In genomic region chr1:41559991-41560390, GRCm38 (mm10) we compare ENCODE assay signal across 21 mouse cellular contexts.
A peak's percentile ranks its signal among the peaks of the same experiment; 100 is the strongest.
DNase-seq lines count a peak whose midpoint lies in the region; ATAC-seq and TF ChIP-seq lines count a peak whose summit lies in the region.
"Had no signal": no experiment of that assay in that cellular context is flagged by ENCODE, and none has a peak within 500 bp of the region (broad histone marks: within the 10 kb centered on the region; RNA-seq: fewer than 3 reads in every experiment).

No protein-coding gene starts in this region.

- H3K4me3 ChIP-seq in cerebellum, adult 2 months (replicated peaks; ENCODE audit: insufficient read depth, low read depth, low read length): no peak overlapping the region
- no peak overlapping the region for H3K4me3 ChIP-seq in hindbrain, postnatal 0 days (ENCODE audit: low read length)
- H3K4me3 ChIP-seq in hindbrain, embryonic 11.5 days (ENCODE audit: low read depth, low read length): no peak overlapping the region
- H3K4me3 ChIP-seq in midbrain, postnatal 0 days (ENCODE audit: low read depth, low read length): no peak overlapping the region
- H3K4me3 ChIP-seq in midbrain, embryonic 15.5 days: no peak overlapping the region
- H3K4me3 ChIP-seq: embryonic facial prominence, embryonic 13.5 days; forebrain, embryonic 12.5 days; heart, adult 2 months; heart, embryonic 12.5 days; hindbrain, embryonic 10.5 days; hindbrain, embryonic 15.5 days had no signal

- TF ChIP-seq POLR2A in cerebellum, adult 2 months (IDR thresholded peaks at IDR 0.05; ENCODE audit: borderline replicate concordance, insufficient read depth, low read length): no peak

- no peak overlapping the region for H3K9ac ChIP-seq in hindbrain, postnatal 0 days (replicated peaks; ENCODE audit: low read length)
- H3K9ac ChIP-seq in hindbrain, embryonic 11.5 days (ENCODE audit: low read depth, low read length): no peak overlapping the region
- H3K9ac ChIP-seq in midbrain, postnatal 0 days (replicated peaks; ENCODE audit: low read length, poor library complexity, severe bottlenecking): no peak overlapping the region
- no peak overlapping the region for H3K9ac ChIP-seq in midbrain, embryonic 15.5 days
- H3K9ac ChIP-seq: embryonic facial prominence, embryonic 13.5 days; forebrain, embryonic 12.5 days; heart, embryonic 12.5 days; hindbrain, embryonic 15.5 days had no signal

- no peak for TF ChIP-seq CTCF in cerebellum, adult 2 months (IDR thresholded peaks at IDR 0.05; ENCODE audit: borderline replicate concordance, insufficient read depth, low read depth, low read length)
- TF ChIP-seq CTCF in hindbrain, postnatal 0 days (IDR thresholded peaks at IDR 0.05; ENCODE audit: low read depth): no peak
- TF ChIP-seq CTCF in midbrain, postnatal 0 days (IDR thresholded peaks at IDR 0.05): no peak

- no peak overlapping the region for H3K4me2 ChIP-seq in hindbrain, postnatal 0 days (ENCODE audit: low read depth, low read length)
- no peak overlapping the region for H3K4me2 ChIP-seq in hindbrain, embryonic 11.5 days (replicated peaks; ENCODE audit: low read depth, low read length)
- H3K4me2 ChIP-seq in midbrain, postnatal 0 days (ENCODE audit: low read depth, low read length, poor library complexity, severe bottlenecking): no peak overlapping the region
- H3K4me2 ChIP-seq in midbrain, embryonic 15.5 days: no peak overlapping the region
- H3K4me2 ChIP-seq: embryonic facial prominence, embryonic 13.5 days; forebrain, embryonic 12.5 days; heart, embryonic 12.5 days had no signal

- DNase-seq in cerebellum, adult 2 months: peak; percentile 10 to 33
- no peak for DNase-seq in cerebellum, adult 9-10 months
- DNase-seq in hindbrain, postnatal 0 days (ENCODE audit: low spot score): peak; percentile 27
- DNase-seq in hindbrain, embryonic 11.5 days (ENCODE audit: low spot score): no peak
- peak; percentile 20 for DNase-seq in midbrain, postnatal 0 days (ENCODE audit: low spot score)
- peak; percentile 13 to 15 for DNase-seq in cerebellum, postnatal 36 days
- DNase-seq: adrenal gland, postnatal 14 days; gastrocnemius, postnatal 10 days had no signal

- no peaks in the 10 kb centered on the region for H3K27me3 ChIP-seq in cerebellum, adult 2 months (ENCODE audit: control insufficient read depth, insufficient read depth, low read length)
- no peaks in the 10 kb centered on the region for H3K27me3 ChIP-seq in hindbrain, postnatal 0 days (ENCODE audit: insufficient read depth, low read length)
- H3K27me3 ChIP-seq in hindbrain, embryonic 11.5 days (ENCODE audit: control insufficient read depth, insufficient read depth, low read length): no peaks in the 10 kb centered on the region
- H3K27me3 ChIP-seq in midbrain, postnatal 0 days (ENCODE audit: insufficient read depth, low read length): no peaks in the 10 kb centered on the region
- H3K27me3 ChIP-seq in midbrain, embryonic 15.5 days (replicated peaks): no peaks in the 10 kb centered on the region
- H3K27me3 ChIP-seq: CH12.LX; embryonic facial prominence, embryonic 13.5 days; forebrain, embryonic 12.5 days; heart, embryonic 12.5 days; hindbrain, embryonic 15.5 days; Patski had no signal

- no peak overlapping the region for H3K27ac ChIP-seq in cerebellum, adult 2 months (ENCODE audit: insufficient read depth, low read length)
- no peak overlapping the region for H3K27ac ChIP-seq in hindbrain, postnatal 0 days
- no peak overlapping the region for H3K27ac ChIP-seq in hindbrain, embryonic 11.5 days (ENCODE audit: low read depth, low read length)
- no peak overlapping the region for H3K27ac ChIP-seq in midbrain, postnatal 0 days (ENCODE audit: low read depth, low read length)
- H3K27ac ChIP-seq in midbrain, embryonic 15.5 days: no peak overlapping the region
- H3K27ac ChIP-seq: embryonic facial prominence, embryonic 13.5 days; forebrain, embryonic 12.5 days; heart, adult 2 months; hindbrain, embryonic 10.5 days; hindbrain, embryonic 15.5 days had no signal

- H3K9me3 ChIP-seq in hindbrain, postnatal 0 days (ENCODE audit: low read length): no peaks in the 10 kb centered on the region
- H3K9me3 ChIP-seq in hindbrain, embryonic 11.5 days (ENCODE audit: control insufficient read depth, low read length): no peaks in the 10 kb centered on the region
- no peaks in the 10 kb centered on the region for H3K9me3 ChIP-seq in midbrain, postnatal 0 days (ENCODE audit: low read length)
- no peaks in the 10 kb centered on the region for H3K9me3 ChIP-seq in midbrain, embryonic 15.5 days
- H3K9me3 ChIP-seq: embryonic facial prominence, embryonic 13.5 days; forebrain, embryonic 12.5 days; heart, embryonic 12.5 days; hindbrain, embryonic 10.5 days; hindbrain, embryonic 15.5 days had no signal

- no peaks in the 10 kb centered on the region for H3K4me1 ChIP-seq in cerebellum, adult 2 months (ENCODE audit: control insufficient read depth, insufficient read depth, low read length)
- 0 out of 2 replicates have a peak, but pooled peaks cover 3% of the 10 kb centered on the region for H3K4me1 ChIP-seq in hindbrain, postnatal 0 days (ENCODE audit: insufficient read depth, low read length)
- no peaks in the 10 kb centered on the region for H3K4me1 ChIP-seq in hindbrain, embryonic 11.5 days (replicated peaks; ENCODE audit: control insufficient read depth, insufficient read depth, low read length)
- no peaks in the 10 kb centered on the region for H3K4me1 ChIP-seq in midbrain, postnatal 0 days (ENCODE audit: insufficient read depth, low read length)
- H3K4me1 ChIP-seq in midbrain, embryonic 15.5 days: no peaks in the 10 kb centered on the region
- H3K4me1 ChIP-seq: embryonic facial prominence, embryonic 13.5 days; forebrain, embryonic 12.5 days; hindbrain, embryonic 15.5 days had no signal

- no peaks in the 10 kb centered on the region for H3K36me3 ChIP-seq in hindbrain, postnatal 0 days (ENCODE audit: insufficient read depth, low read length)
- H3K36me3 ChIP-seq in hindbrain, embryonic 11.5 days (ENCODE audit: control insufficient read depth, insufficient read depth, low read length): no peaks in the 10 kb centered on the region
- H3K36me3 ChIP-seq in midbrain, postnatal 0 days (ENCODE audit: insufficient read depth, low read length): no peaks in the 10 kb centered on the region
- H3K36me3 ChIP-seq in midbrain, embryonic 15.5 days (replicated peaks): no peaks in the 10 kb centered on the region
- H3K36me3 ChIP-seq: embryonic facial prominence, embryonic 13.5 days; forebrain, embryonic 12.5 days; heart, embryonic 12.5 days; hindbrain, embryonic 10.5 days; hindbrain, embryonic 15.5 days had no signal

- peak; percentile 29; the same call in 1 of the 2 replicates for ATAC-seq in hindbrain, postnatal 0 days
- ATAC-seq in hindbrain, embryonic 11.5 days (ENCODE audit: low FRiP score): no peak
- no peak for ATAC-seq in midbrain, postnatal 0 days (ENCODE audit: low FRiP score)
- no peak for ATAC-seq in midbrain, embryonic 15.5 days (replicated peaks)
- ATAC-seq: activated CD4-positive, CD25-positive, alpha-beta regulatory T cell, adult 4 months; forebrain, embryonic 16.5 days; inflammation-experienced regulatory T-cells, adult 6 months; intestine, postnatal 0 days; Patski had no signal

- 9% methylated on average over 3 of the region's 3 CpGs for WGBS in cerebellum, adult 2 months
- WGBS in hindbrain, postnatal 0 days: 74% methylated on average over 3 of the region's 3 CpGs
- 90% methylated on average over 3 of the region's 3 CpGs for WGBS in hindbrain, embryonic 11.5 days
- 93% methylated on average over 3 of the region's 3 CpGs for whole genome bisulfite sequencing in midbrain, postnatal 0 days
- WGBS in midbrain, embryonic 15.5 days: 88% methylated on average over 3 of the region's 3 CpGs

Comparison
In these comparisons a context has a peak if more than half of its experiments do, and no peak if none do; other contexts are left out.
1. DNase-seq: peak in cerebellum, adult 2 months (2 of 2), hindbrain, postnatal 0 days (single experiment), midbrain, postnatal 0 days (single experiment) and cerebellum, postnatal 36 days (2 of 2); none in cerebellum, adult 9-10 months (single experiment) and hindbrain, embryonic 11.5 days (single experiment).